Mouse (Mus musculus): ENCODE data around the gene Gm8947. TPM values are rescaled to one million over a fixed set of nuclear protein-coding genes. Genes with fewer than 3 reads are reported as not detected.

Gene Gm8947
- total RNA-seq, 2 experiments from 2014 or later = 5.0 TPM; not detected in 1

DNA sequence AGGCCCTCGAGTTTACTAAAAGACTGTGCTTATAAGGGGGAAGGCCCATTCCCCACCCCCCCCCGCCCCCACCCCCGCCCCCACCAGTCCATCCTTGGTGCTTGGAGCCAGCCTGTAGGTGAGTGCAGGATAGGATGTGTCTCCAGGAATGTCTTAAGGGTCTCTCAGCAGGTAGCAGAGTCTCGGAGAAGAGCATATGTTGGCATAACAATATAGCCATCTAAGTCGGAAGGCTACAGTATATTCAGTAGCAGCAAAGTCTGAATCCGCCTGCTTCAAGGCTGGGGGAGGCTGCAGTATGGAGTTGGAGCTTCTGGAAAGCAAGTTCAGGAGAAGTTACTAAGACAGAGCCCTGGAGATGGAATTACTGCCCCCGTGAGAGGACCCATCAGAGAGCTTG, 27.9 kb downstream of the Gm8947 start:
- no peak for ATAC-seq (replicated peaks; ENCODE audit: low FRiP score, poor library complexity, severe bottlenecking)

DNA sequence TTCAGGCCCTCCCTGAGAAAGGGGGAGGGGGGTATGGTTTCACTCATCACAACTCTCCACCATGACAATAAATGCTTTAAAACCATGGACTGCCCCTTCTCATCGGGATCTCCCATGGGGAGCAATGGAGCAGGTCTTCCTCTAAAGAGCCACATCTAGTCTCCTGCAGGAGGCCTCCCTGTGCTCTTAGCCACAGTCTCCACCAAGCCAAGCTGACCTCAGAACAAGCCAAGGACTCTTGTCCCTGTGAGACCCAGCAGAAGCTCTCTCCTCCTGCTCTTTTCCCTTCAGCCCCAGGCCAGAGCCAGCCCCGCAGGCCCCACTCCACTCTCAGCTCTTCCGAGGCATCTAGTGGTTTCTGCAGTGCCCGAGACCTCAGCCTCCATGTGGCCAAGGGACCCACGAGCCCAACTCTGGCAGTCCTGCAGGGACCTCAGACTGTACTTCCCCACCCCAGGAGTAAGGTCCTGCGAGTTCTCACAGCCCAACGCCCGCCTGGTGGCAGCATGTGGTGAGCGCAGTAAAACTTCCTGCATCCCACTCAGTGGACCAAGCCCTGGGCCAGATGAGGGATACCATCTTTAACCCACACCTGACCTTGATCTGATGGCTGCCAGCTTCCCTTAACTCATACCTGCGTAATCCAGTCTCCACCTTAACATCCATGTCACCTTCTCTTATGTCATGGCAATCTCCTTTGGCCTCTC, 30.5 kb downstream of the Gm8947 start:
- 0 out of 2 replicates have a peak, but pooled peaks have one; percentile 36 for ATAC-seq (replicated peaks; ENCODE audit: low FRiP score, poor library complexity, severe bottlenecking)

DNA sequence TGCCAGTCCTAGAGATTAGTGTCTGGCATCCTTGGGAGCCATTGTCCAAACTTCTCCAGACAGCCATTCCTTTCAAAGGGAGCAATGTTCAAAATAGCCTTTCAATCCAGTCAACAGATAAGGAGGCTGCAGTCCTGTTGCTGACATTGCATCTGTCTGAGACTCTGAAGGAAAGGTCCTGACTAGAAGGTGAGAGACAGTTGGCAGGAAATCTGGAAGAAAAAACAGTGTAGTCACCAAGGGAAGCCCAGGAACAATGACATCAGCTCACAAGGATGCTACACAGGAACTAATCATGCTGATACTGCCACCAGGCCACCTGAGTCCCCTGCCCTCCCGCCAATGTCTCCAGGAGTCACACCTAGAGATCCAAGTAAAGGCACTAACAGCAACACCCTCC, 31.2 kb downstream of the Gm8947 start:
- no peak for ATAC-seq (replicated peaks; ENCODE audit: low FRiP score, poor library complexity, severe bottlenecking)

DNA sequence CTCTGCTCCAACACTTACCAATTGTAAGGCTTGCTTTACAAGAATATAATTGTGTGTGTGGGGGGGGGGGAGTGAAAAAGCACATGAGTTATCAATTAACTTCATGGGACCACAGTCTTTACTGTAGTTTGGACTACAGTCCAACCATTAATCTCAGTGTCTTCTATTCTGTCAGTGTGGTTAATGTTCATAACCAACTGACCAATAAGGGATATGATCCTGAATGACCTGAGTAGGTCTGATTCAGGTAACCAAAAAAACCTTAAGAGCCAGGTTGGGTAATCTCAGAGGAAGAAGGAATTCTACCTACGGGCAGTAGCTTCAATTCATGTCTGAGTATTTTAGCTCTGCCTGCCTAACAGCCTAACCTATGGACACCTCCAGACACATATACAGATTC, 32.4 kb downstream of the Gm8947 start:
- no peak for ATAC-seq (replicated peaks; ENCODE audit: low FRiP score, poor library complexity, severe bottlenecking)

DNA sequence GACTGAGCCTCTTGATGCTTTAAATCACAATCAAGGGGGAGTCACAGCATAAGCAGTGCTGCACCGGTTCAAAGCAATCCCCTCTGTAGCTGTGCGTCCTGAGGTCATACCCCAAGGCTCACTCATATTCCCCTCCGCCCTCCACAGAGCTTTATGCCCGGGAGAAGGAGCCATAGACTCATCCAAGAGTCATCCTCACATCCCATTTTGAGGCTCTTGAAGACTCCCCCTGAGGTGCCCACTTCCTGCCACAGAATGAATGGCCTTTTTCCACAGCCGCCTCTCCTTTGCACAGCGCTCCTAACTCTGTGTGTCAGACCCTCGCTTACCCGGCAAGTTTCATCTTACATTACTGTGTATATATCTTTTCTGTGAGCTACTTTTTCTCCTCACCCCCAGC, 35.3 kb downstream of the Gm8947 start:
- no peak for ATAC-seq (replicated peaks; ENCODE audit: low FRiP score, poor library complexity, severe bottlenecking)

DNA sequence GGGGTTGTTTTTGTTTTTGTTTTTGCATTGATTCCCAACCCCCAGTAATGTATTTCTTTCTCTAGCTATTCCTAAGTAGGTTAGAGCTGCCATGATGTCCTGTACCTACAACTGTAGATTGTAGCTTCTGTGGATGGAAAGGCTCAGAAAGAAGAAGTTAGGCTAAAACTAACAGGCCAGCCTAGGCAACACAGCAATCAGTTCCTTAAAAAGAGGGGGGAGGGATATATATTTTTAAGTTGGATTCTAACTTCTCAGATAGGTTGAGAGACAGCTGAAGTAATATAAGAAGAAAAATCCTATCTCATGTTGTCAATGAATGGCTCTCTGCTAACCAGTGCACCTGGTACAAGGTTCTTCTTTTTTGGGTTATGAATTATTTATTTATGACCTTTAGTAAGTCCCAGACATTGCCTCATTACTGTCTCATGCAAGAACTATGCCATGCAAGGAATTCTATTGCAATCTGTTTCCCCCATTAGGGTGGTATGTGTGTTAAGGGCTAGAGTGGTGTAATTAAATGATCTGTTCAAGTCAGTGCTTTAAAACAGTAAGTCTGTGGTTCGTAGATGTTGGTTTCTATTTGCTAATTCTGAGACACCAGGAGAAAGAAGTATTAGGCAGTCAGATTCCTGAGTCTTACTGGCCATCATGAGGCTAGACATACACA, 36.3 kb downstream of the Gm8947 start:
- ATAC-seq (replicated peaks; ENCODE audit: low FRiP score, poor library complexity, severe bottlenecking) = no peak

DNA sequence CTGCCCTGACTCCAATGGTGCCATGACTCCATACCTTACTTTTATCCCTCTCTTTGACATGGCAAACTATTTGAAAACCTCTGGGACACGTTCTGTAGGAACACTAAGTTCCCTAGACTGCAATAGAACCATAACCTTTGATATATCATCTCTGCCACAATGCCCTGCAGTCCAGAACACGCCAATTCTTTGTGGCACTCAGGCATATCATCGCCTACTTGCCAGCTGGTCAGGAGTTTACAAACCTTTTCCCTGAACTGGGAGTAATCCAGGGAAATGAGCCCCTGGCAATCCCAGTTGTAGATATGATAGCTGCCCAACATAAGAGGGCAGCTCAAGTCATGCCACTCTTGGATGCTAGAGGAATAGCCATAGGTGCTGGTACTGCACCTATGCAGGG, 40.2 kb downstream of the Gm8947 start:
- no peak for ATAC-seq (replicated peaks; ENCODE audit: low FRiP score, poor library complexity, severe bottlenecking)

DNA sequence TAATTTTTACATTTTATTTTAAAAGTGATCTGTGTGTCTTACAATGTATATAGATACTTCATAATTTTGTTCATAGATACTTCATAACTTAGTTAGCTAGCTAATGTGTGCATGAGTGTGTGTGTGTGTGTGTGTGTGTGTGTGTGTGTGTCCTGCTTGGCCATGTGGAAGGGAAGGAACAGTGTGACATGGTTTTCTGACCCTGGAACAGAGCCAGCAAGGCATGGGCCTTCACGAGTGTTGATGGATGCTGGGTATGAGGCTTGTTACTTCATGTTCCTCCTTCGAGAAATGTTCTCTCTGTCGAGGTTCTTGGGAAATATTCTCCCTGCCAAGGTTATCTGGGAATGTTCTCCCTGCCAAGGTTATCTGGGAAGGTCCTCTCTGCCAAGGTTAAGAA, 41.6 kb downstream of the Gm8947 start:
- no peak for ATAC-seq (replicated peaks; ENCODE audit: low FRiP score, poor library complexity, severe bottlenecking)

DNA sequence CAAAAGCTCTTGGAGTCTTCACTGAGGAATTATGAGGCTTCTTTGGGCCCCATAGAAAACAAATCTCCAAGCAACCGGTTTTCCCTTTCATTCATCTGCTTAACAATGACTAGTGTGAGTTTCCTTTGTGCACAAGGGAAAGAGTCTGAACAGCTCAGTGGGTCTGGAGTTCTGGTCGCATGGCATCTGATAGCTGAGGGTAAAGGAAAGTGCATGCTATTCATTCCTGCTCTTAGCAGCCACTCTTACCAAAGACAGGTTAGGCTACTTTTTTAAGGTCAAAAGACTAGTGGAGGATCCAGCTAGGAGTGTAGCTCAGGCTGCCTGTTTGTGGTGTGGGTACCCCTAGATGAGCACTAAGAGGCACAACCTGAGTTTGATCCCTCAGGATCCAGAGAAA, 43.4 kb downstream of the Gm8947 start:
- ATAC-seq (replicated peaks; ENCODE audit: low FRiP score, poor library complexity, severe bottlenecking) = no peak

DNA sequence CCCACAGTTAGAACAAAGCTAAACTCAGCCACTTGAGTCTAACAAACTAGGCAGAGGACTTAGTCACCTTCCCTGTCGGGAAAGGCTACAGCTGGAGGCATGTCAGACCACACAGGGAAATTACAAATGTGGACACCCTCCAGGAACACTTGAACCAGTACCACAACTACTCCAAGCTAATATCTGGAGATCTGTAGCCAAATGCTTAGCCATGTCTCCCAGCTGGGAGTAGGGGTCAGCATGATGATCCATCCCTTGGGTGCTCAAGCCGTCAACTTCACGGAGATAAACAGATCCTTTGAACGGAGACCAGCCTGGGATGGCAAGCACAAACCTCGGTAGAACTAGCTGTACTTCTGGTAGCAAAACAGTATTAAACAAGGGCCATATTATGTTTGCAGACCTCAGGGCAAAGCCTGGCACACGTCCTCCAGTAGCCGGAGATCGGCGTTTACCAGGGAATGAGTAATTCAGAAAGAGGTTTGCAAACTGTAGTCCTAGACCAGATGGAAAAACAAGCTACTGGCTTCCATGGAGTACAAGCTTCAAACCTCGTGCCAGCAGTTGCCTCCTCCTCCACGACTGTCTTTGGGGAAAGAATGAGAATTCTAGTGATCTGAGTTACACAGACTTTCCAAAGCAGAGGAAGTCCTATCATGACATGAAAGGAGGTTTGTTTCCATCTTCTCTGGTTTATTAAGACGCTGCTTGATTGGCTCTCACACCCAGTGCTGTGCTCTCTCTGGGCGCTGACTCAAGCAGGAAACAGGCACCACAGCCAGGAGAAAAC, 44.2 kb downstream of the Gm8947 start:
- no peak for ATAC-seq (replicated peaks; ENCODE audit: low FRiP score, poor library complexity, severe bottlenecking)

DNA sequence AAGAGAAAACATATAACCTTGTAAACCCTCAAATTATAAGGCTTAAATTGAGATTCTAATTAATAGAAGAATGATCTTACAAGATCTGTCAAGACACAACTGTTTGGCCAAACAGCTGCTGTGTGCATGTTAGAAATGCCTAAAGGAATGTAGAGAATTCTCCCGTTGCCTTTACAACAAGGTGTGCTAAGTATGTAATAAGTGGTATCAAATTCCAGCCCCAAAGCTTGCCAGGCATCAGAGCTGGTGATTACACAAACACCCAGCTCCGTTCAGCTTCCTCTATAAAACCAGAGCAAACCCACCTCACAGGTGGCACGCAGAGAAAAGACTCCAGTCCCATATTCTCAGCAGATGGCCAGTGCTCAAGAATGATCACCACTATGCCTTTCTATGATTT, 45.6 kb downstream of the Gm8947 start:
- ATAC-seq (replicated peaks; ENCODE audit: low FRiP score, poor library complexity, severe bottlenecking) = no peak

DNA sequence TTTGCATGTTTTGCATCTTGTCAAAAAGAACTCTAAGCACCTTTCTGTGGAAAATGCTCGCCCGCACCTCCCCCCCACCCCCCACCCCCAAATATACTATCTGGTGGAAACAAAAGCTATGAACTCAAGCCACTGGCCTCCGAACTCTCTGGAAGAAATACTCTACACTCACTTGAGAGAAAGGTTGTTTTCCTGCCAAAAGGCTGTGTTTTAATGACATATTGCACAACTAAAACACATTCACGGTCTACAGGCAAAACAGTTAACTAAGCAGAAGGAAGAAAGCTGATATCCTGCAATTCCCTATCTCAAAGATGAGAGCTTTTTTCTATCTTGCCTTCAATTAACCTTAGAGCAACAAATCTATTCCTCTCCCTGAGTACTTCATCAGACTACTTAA, 51.2 kb downstream of the Gm8947 start:
- no peak for ATAC-seq (replicated peaks; ENCODE audit: low FRiP score, poor library complexity, severe bottlenecking)

Other genes with a start within 250 kb of the Gm8947 start
- not detected in 2 replicates for gene Hmcn1, start 198.9 kb upstream of the Gm8947 start, total RNA-seq (2015; ENCODE audit: low replicate concordance)
- not detected in 2 replicates for gene Hmcn1, start 198.9 kb upstream of the Gm8947 start, total RNA-seq (2017; ENCODE audit: low replicate concordance)
- gene Gm47985, start 9.8 kb upstream of the Gm8947 start, total RNA-seq (2015; ENCODE audit: low replicate concordance) = not detected in 2 replicates
- 1.5 and 2.2 TPM in 2 replicates for gene Gm47985, start 9.8 kb upstream of the Gm8947 start, total RNA-seq (2017; ENCODE audit: low replicate concordance)
- gene Gm47995, start 6.1 kb downstream of the Gm8947 start, total RNA-seq (2015; ENCODE audit: low replicate concordance) = not detected in 2 replicates
- 5.4 TPM in 1 of 2 replicates, not detected in the other for gene Gm47995, start 6.1 kb downstream of the Gm8947 start, total RNA-seq (2017; ENCODE audit: low replicate concordance)
- not detected in 2 replicates for gene 3110040M04Rik, start 11.7 kb downstream of the Gm8947 start, total RNA-seq (2015; ENCODE audit: low replicate concordance)
- gene 3110040M04Rik, start 11.7 kb downstream of the Gm8947 start, total RNA-seq (2017; ENCODE audit: low replicate concordance) = not detected in 2 replicates
- gene Gm47996, start 17.8 kb downstream of the Gm8947 start, total RNA-seq (2015; ENCODE audit: low replicate concordance) = not detected in 2 replicates
- not detected in 2 replicates for gene Gm47996, start 17.8 kb downstream of the Gm8947 start, total RNA-seq (2017; ENCODE audit: low replicate concordance)
- gene Ivns1abp, start 152.1 kb downstream of the Gm8947 start, total RNA-seq (2015; ENCODE audit: low replicate concordance) = 54.1 and 68.8 TPM in 2 replicates
- 51.1 and 58.4 TPM in 2 replicates for gene Ivns1abp, start 152.1 kb downstream of the Gm8947 start, total RNA-seq (2017; ENCODE audit: low replicate concordance)
- gene Swt1, start 236.1 kb downstream of the Gm8947 start, total RNA-seq (2015; ENCODE audit: low replicate concordance) = 65.2 and 94.7 TPM in 2 replicates
- gene Swt1, start 236.1 kb downstream of the Gm8947 start, total RNA-seq (2017; ENCODE audit: low replicate concordance) = 51.4 and 60.2 TPM in 2 replicates
- 23.8 and 27.7 TPM in 2 replicates for gene Trmt1l, start 236.2 kb downstream of the Gm8947 start, total RNA-seq (2015; ENCODE audit: low replicate concordance)
- 19.1 and 20.2 TPM in 2 replicates for gene Trmt1l, start 236.2 kb downstream of the Gm8947 start, total RNA-seq (2017; ENCODE audit: low replicate concordance)